Mouse (Mus musculus): ENCODE data around the gene Cyb5d1. TPM values are rescaled to one million over a fixed set of nuclear protein-coding genes. Genes with fewer than 3 reads are reported as not detected.

Gene Cyb5d1
- polyA plus RNA-seq, 1 experiment from 2014 or later: 48.6 TPM

GRCm38 (mm10) chr11:69369990-69370816 is 25.2 kb downstream of the Cyb5d1 start:
- peak overlapping the region; percentile 99 for H3K27ac ChIP-seq
- H3K9ac ChIP-seq: peak overlapping the region; percentile 100
- H3K9me3 ChIP-seq (replicated peaks): no peaks in the 10 kb centered on the region
- H3K4me2 ChIP-seq: peak overlapping the region; percentile 98
- peaks cover 61% of the 10 kb centered on the region for H3K4me1 ChIP-seq
- WGBS: 21% methylated on average over 2 of the region's 2 CpGs
- H3K27me3 ChIP-seq: no peaks in the 10 kb centered on the region
- 0 out of 2 replicates have a peak, but pooled peaks cover 5% of the 10 kb centered on the region for H3K36me3 ChIP-seq (ENCODE audit: poor library complexity, severe bottlenecking)
- ATAC-seq: no peak
- H3K4me3 ChIP-seq: peak overlapping the region; percentile 90

- Histone ChIP-seq H3K4me2 (peak within 1 kb of the TSS; percentile 98), H3K27ac (peak within 1 kb of the TSS; percentile 99), H3K36me3 (ENCODE audit: poor library complexity, severe bottlenecking) (peaks cover 6% of the 10 kb centered on the region; the same call in 1 of the 2 replicates), H3K27me3 (no peaks in the 10 kb centered on the region), H3K4me1 (peaks cover 69% of the 10 kb centered on the region), H3K9me3 (replicated peaks) (no peaks in the 10 kb centered on the region), H3K4me3 (peak within 1 kb of the TSS; percentile 90), H3K9ac (peak within 1 kb of the TSS; percentile 100)
- ATAC-seq: no peak
- 2% methylated on average over 15 of the region's 34 CpGs for WGBS
These were observed 26.0 kb downstream of the Cyb5d1 start, which contains the start of gene Chd3 for GRCm38 (mm10) chr11:69369215-69369989. Gene Chd3 (minus strand): TSS chr11:69369406.

GRCm38 (mm10) chr11:69368356-69369214 is 26.8 kb downstream of the Cyb5d1 start:
- peak overlapping the region; percentile 99 for H3K27ac ChIP-seq
- peak overlapping the region; percentile 98 for H3K4me2 ChIP-seq
- H3K27me3 ChIP-seq: no peaks in the 10 kb centered on the region
- no peaks in the 10 kb centered on the region for H3K9me3 ChIP-seq (replicated peaks)
- H3K9ac ChIP-seq: peak overlapping the region; percentile 100
- H3K4me1 ChIP-seq: peaks cover 76% of the 10 kb centered on the region
- no peak for ATAC-seq
- under 1% methylated on average over 46 of the region's 106 CpGs for WGBS
- peaks cover 14% of the 10 kb centered on the region for H3K36me3 ChIP-seq (ENCODE audit: poor library complexity, severe bottlenecking)
- peak overlapping the region; percentile 90 for H3K4me3 ChIP-seq

- ATAC-seq: no peak
These were observed 27.6 kb downstream of the Cyb5d1 start for GRCm38 (mm10) chr11:69367616-69368355.

GRCm38 (mm10) chr11:69366855-69367615 is 28.4 kb downstream of the Cyb5d1 start:
- Histone ChIP-seq H3K4me1 (peaks cover 73% of the 10 kb centered on the region), H3K27me3 (no peaks in the 10 kb centered on the region), H3K9me3 (replicated peaks) (no peaks in the 10 kb centered on the region), H3K4me3 (peak overlapping the region; percentile 90), H3K9ac (peak overlapping the region; percentile 100), H3K27ac (peak overlapping the region; percentile 99), H3K36me3 (ENCODE audit: poor library complexity, severe bottlenecking) (peaks cover 25% of the 10 kb centered on the region), H3K4me2 (peak overlapping the region; percentile 98)
- ATAC-seq: no peak; the same call in 1 of the 2 replicates
- 0% methylated on average over 22 of the region's 22 CpGs for WGBS

More at GRCm38 (mm10) chr11:69367616-69368355, 27.6 kb downstream of the Cyb5d1 start:
- 1% methylated on average over 22 of the region's 22 CpGs for WGBS
- H3K4me3 ChIP-seq: peak overlapping the region; percentile 90
- H3K4me1 ChIP-seq: peaks cover 75% of the 10 kb centered on the region
- peaks cover 19% of the 10 kb centered on the region for H3K36me3 ChIP-seq (ENCODE audit: poor library complexity, severe bottlenecking)
- no peaks in the 10 kb centered on the region for H3K9me3 ChIP-seq (replicated peaks)
- H3K27me3 ChIP-seq: no peaks in the 10 kb centered on the region
- H3K4me2 ChIP-seq: peak overlapping the region; percentile 98
- peak overlapping the region; percentile 99 for H3K27ac ChIP-seq
- H3K9ac ChIP-seq: peak overlapping the region; percentile 100

- H3K27ac ChIP-seq: peak overlapping the region; percentile 99
- H3K9ac ChIP-seq: peak overlapping the region; percentile 70
- peaks cover 32% of the 10 kb centered on the region for H3K36me3 ChIP-seq (ENCODE audit: poor library complexity, severe bottlenecking)
- peak overlapping the region; percentile 98 for H3K4me2 ChIP-seq
- ATAC-seq: peak; percentile 76
- H3K9me3 ChIP-seq (replicated peaks): no peaks in the 10 kb centered on the region
- H3K4me3 ChIP-seq: peak overlapping the region; percentile 90
- WGBS: under 1% methylated on average over 26 of the region's 26 CpGs
- H3K4me1 ChIP-seq: peaks cover 70% of the 10 kb centered on the region
- no peaks in the 10 kb centered on the region for H3K27me3 ChIP-seq
These were observed 29.1 kb downstream of the Cyb5d1 start for GRCm38 (mm10) chr11:69366157-69366854.

GRCm38 (mm10) chr11:69365722-69366121 is 29.7 kb downstream of the Cyb5d1 start:
- no peak for ATAC-seq
- peaks cover 64% of the 10 kb centered on the region for H3K4me1 ChIP-seq

GRCm38 (mm10) chr11:69364910-69365309 is 30.5 kb downstream of the Cyb5d1 start:
- H3K4me3 ChIP-seq: peak overlapping the region; percentile 90
- H3K9me3 ChIP-seq (replicated peaks): no peaks in the 10 kb centered on the region
- peak; percentile 59 for ATAC-seq
- WGBS: 2% methylated on average over 6 of the region's 6 CpGs
- H3K4me2 ChIP-seq: peak overlapping the region; percentile 98
- H3K36me3 ChIP-seq (ENCODE audit: poor library complexity, severe bottlenecking): peaks cover 46% of the 10 kb centered on the region
- no peaks in the 10 kb centered on the region for H3K27me3 ChIP-seq
- peak overlapping the region; percentile 99 for H3K27ac ChIP-seq
- H3K9ac ChIP-seq: peak overlapping the region; percentile 70
- peaks cover 59% of the 10 kb centered on the region for H3K4me1 ChIP-seq

More at GRCm38 (mm10) chr11:69365722-69366121, 29.7 kb downstream of the Cyb5d1 start:
- peaks cover 38% of the 10 kb centered on the region for H3K36me3 ChIP-seq (ENCODE audit: poor library complexity, severe bottlenecking)
- H3K27ac ChIP-seq: peak overlapping the region; percentile 99
- H3K4me3 ChIP-seq: peak overlapping the region; percentile 90
- peak overlapping the region; percentile 98 for H3K4me2 ChIP-seq
- H3K9me3 ChIP-seq (replicated peaks): no peaks in the 10 kb centered on the region
- H3K27me3 ChIP-seq: no peaks in the 10 kb centered on the region
- 25% methylated on average over 6 of the region's 6 CpGs for WGBS
- peak overlapping the region; percentile 70 for H3K9ac ChIP-seq

- Histone ChIP-seq H3K36me3 (ENCODE audit: poor library complexity, severe bottlenecking) (peaks cover 52% of the 10 kb centered on the region), H3K27ac (peak overlapping the region; percentile 99), H3K9ac (peak overlapping the region; percentile 70), H3K4me2 (peak overlapping the region; percentile 98), H3K27me3 (no peaks in the 10 kb centered on the region), H3K4me3 (peak overlapping the region; percentile 90), H3K9me3 (replicated peaks) (no peaks in the 10 kb centered on the region), H3K4me1 (peaks cover 55% of the 10 kb centered on the region)
- WGBS: 50% methylated on average over 8 of the region's 8 CpGs
- no peak for ATAC-seq
These were observed 31.1 kb downstream of the Cyb5d1 start for GRCm38 (mm10) chr11:69364376-69364775.

- 88% methylated on average over 2 of the region's 2 CpGs for WGBS
- no peak overlapping the region for H3K9ac ChIP-seq
- H3K4me2 ChIP-seq: no peak overlapping the region
- no peaks in the 10 kb centered on the region for H3K9me3 ChIP-seq (replicated peaks)
- H3K4me3 ChIP-seq: no peak overlapping the region
- H3K27me3 ChIP-seq: no peaks in the 10 kb centered on the region
- peaks cover 48% of the 10 kb centered on the region for H3K4me1 ChIP-seq
- ATAC-seq: no peak
- peak overlapping the region; percentile 63 for H3K27ac ChIP-seq
- peaks cover 71% of the 10 kb centered on the region for H3K36me3 ChIP-seq (ENCODE audit: poor library complexity, severe bottlenecking)
These were observed 33.0 kb downstream of the Cyb5d1 start for GRCm38 (mm10) chr11:69362479-69362878.
